Mouse (Mus musculus) left cerebral cortex, adult 8-10 months (tissue): Measurements from ENCODE around the gene Abtb1. TPM values are rescaled to one million over a fixed set of nuclear protein-coding genes. Genes with fewer than 3 reads are reported as not detected.

Experiments
- DNase-seq, 2 experiments: peaks; one replicate each; pipeline ENCODE4 v3.0.0; 2022; ENCODE audit warnings: low spot score in 2 of 2
- total RNA-seq, 4 experiments: library from RNA; stranded (reverse); gene quantifications; 2 replicates each; pipeline ENCODE4 v1.2.4; 2022

Gene Abtb1
- total RNA-seq, 4 experiments from 2014 or later: 38.1 to 45.4 (median 43.1) TPM

GRCm38 (mm10) chr6:88855636-88856035 lies 13.9 kb upstream of the Abtb1 start:
- DNase-seq: no peak

DNA sequence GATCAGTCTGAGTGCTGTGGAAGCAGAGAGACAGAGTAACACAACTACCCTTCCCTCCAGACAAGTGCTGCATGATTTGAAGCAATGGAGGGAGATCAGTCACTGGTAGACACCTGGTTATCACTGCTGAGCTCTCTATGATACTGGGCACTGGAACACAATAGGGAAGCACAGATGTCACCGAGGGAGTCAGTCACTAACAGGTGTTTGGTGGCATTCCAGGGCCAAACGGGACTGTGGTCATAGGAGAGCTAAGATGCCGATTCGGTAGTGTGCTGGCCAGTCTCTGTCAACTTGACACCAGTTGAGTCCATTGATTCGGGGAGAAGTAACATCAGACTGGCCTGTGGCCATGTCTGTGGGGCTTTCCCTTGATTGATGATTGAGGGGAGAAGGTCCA lies 12.7 kb upstream of the Abtb1 start:
- no peak for DNase-seq

- DNase-seq: no peak
Measured at GRCm38 (mm10) chr6:88850034-88850433, 8.2 kb upstream of the Abtb1 start.

GRCm38 (mm10) chr6:88849270-88849669 lies 7.5 kb upstream of the Abtb1 start:
- no peak for DNase-seq

DNA sequence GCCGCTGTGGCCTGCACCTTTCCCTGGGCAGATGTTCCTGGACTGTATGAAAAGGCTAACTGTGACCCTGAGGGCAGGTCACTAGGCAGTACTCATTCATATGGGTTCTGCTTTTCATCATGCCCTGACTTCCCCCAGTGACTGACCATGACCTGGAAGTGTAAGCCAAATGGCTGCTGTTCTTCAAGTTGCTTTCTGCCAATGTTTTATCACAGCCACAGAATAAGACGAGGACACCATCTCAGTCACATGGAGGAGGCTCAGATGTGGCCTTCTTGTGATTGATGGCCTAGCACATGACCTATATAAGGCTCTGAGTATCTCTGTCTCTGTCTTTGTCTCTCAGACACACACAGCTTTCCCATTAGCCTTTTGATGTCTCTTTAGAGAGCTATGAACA lies 5.8 kb upstream of the Abtb1 start:
- DNase-seq: no peak

DNA sequence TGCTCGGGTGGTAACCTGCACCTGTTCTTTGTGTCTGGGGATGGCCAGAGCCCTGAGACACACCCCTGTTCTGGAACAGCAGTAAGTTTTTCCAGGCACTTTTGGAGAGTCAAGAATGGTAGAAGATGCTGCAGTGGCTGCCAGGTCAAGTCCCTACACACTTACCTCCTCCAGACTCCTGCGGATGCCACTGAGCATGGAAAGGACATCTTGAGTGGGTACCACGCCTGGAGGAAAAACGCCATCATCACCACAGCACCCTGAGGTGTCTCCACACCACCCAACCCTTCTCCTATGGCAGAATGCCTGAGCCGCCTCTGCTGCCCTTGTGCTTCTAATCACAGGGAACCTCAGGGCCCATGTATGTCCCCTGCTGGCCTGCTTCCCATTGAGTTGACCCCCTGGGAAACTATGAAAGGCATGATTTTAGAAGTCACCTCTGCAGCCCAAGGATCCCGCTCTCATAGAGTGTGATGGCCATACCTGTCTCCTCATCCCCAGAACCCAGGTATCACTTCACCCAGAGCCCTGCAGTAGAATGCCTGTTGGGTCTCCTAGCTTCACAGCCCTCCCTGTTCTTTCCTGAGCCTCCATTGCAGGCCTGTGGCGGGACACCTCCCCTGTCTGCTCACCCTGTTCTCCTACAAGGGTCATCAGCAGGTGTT lies 3.2 kb upstream of the Abtb1 start:
- DNase-seq: no peak

DNA sequence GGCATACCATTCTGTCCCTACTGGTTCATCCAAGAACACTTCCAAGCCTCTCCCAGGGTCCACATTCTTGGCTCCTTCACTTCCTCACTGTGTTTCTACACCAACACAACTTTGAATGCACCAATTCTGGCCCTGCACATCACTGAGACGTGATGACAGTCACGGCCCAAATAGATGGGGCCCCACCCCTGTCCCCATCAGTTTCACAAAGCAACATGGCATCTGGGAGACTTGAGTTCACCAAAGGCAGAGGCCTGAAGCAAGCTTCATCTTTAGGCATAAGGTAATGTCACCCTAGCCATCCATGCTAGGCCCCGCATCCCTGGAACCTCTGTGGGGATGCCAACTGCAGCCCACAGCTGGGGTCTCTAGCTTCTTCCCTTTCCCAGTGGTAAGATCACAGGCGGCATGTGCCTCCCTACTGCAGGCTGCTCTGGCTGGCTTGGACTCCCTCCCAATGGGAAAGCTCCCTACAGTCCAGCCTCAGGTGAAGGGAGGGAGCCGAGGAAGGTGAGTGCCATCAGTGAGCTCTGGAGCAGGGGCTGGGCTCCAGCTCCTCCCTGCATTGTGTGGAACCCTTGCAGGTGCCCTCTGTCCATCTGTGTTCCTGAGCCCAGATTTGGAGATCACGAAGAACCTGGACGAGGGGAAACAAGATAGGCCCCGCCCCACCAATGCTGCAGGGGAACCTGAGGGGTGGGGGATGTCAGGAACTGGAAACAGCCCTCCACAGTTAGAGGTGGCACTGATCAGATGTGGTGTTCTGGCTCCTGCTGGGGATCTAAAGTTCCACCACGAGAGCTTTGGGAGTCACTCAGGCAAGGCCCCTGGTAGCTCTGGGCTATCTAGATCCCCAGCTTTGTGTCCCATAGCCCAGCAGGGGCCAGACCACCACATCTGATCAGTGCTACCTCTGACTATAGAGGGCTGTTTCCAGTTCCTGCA lies 2.3 kb upstream of the Abtb1 start:
- DNase-seq: no peak

- DNase-seq: no peak
Measured at GRCm38 (mm10) chr6:88843241-88843640, 1.5 kb upstream of the Abtb1 start.

GRCm38 (mm10) chr6:88842731-88843151 lies 957 bp upstream of the Abtb1 start:
- DNase-seq: peak in 1 of 2 experiments; percentile 66

DNA sequence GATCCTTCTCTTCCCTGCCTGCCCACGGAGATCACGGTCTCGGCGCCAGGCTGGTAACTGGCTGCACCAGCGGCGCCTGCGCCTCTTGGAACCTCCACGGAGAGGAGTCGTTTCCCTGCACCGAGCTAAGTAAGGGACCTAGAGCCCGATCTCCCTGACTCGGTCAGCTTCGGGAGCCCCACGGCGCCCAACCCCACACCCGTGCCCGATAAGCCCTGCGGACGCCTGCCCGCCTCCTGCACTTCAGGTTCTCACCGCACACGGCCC lies 337 bp downstream of the Abtb1 start:
- DNase-seq: no peak

GRCm38 (mm10) chr6:88840791-88841513 lies 832 bp downstream of the Abtb1 start:
- DNase-seq: no peak

DNA sequence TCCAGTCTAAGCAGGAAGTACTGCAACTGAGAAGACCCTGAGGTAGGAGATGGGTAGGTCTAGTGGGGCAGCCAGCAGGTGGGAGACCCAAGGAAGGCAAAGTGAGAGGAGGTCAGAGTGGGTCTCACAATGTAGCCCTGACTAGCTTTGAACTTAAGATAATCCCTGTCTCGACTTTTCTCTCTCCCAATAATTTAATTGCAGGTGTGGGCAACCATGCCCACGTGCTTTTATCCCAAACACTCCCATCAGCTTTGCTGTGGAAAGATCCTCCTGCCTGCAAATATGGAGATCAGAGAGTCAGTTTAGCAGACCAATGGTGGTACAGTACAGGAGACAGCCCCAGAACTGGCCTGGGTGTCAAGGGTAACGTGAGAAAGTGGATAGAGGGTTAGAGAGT lies 1.6 kb downstream of the Abtb1 start:
- DNase-seq: no peak

- no peak for DNase-seq
Measured at GRCm38 (mm10) chr6:88839135-88839970, 2.4 kb downstream of the Abtb1 start.

GRCm38 (mm10) chr6:88838613-88839012 lies 3.2 kb downstream of the Abtb1 start:
- DNase-seq: no peak

- DNase-seq: no peak
Measured at GRCm38 (mm10) chr6:88837999-88838398, 3.8 kb downstream of the Abtb1 start.

DNA sequence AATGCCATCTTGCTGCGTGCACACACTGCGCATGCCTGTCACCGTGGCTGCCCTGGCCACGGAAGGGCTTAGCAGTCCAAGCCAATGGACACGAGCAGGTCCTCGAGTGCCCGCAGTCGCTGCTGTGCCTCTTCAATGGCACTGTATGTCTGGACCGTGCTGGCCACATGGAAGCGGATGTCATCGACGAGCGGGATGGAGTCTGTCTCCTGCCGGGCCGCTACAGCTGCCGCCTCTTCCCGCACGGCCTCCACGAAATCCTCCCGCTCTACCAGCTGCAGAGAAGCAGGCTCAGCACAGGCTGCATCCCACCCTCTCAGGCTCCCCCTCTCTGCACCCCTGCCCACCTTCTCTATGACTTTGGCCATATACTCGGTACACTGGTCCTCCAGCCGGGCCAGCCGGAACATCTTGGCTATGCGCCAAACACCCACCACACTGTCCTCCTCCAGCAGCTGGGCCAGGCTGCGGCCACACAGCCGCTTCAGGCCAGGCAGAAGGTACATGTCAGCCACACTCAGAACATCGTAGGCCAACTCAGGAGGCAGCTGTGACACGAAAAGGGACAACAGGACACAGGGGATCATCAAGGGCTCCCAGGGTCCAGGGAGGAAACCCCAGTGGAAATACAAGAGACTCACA lies 5.5 kb downstream of the Abtb1 start:
- DNase-seq: no peak

- no peak for DNase-seq
Measured at GRCm38 (mm10) chr6:88835047-88835446, 6.7 kb downstream of the Abtb1 start.

DNA sequence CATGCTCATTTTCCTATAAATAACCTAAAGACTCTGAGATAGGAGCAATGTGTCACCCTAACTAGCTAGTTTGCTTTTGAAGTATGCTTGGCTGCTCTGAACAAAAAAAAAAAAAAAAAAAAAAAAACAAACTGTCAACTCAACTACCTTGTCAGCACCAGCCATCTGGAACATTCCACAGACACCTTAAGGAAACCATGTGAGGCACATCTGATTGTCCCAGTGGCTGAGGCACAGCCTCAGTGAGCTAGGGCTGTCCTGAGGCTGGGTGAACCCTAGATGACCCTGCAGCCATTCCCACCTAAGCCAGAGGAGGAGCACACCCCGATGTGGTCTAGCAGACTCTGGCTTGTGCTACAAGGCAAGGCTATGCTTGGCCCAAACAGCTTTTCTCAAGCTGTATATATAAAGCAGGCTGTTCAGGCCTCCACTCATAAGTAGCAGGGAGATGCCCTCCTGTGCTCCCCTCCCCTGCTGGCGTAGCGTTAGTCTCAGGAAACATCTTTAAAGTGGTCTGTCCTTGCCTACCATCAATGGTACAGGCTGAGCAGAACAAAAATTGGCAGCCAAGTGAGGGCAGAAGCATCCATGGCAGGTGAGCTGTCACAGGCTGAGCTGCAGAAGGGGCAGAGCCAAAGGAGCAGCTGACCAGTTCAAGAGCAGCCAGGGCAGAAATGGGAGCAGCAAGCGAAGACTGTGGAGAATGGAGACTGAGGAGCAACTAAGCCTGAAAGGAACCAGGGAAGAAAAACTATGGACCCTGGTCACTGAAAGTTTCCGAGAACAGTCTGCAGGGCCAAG lies 8.2 kb downstream of the Abtb1 start:
- no peak for DNase-seq

DNA sequence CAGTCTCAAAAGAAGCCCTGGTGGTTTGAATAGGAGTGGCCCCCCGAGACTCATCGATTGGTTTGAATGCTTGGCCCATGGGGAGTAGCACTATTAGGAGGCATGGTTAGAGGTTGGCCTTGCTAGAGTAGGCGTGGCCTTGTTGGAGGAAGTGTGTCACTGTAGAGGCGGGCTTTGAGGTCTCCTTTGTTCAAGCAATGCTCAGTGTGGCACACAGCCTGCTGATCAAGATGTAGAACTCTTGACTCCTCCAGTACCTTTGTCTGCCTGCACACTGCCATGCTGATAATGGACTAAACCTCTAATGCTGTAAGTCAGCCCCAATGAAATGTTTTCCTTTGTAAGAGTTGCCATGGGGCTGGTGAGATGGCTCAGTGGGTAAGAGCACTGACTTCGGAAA lies 9.1 kb downstream of the Abtb1 start:
- DNase-seq: no peak

DNA sequence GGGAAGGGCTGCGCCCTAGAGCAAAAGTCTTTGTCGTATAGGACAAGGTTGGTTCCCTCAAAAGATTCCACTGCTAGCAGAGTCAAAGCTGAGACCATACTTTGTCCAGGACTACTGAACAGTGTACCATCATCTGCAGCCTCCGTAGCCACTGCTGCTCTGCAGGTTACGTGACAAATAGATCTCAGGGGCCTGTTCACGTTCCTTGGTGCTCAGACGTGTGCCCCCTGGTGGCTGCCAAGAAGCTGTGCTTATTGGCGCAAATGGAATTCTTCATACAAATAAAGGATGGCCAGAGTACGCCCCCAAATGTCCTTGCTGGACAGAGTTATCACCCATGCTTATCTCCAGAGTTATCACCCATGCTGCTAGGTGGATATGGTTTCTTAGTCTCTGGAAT lies 10.3 kb downstream of the Abtb1 start:
- no peak for DNase-seq
